Mouse (Mus musculus) ES-Bruce4 (cell line): ENCODE measurements at regions not wholly inside any gene's neighbourhood (a gene's known extent, or its start where the extent isn't known, plus 50 kb on each side); places are given as distances from the start of the nearest gene placed in this dataset.

Experiments
- CTCF ChIP-seq: IDR thresholded peaks from one replicate; pipeline ENCODE4 v1.8.1; 2011; ENCODE audit warnings: low read depth, low read length
- POLR2A ChIP-seq: IDR thresholded peaks from one replicate; pipeline ENCODE4 v1.8.1; 2011; ENCODE audit warnings: low read length; ENCODE audit not compliant: insufficient read depth

DNA sequence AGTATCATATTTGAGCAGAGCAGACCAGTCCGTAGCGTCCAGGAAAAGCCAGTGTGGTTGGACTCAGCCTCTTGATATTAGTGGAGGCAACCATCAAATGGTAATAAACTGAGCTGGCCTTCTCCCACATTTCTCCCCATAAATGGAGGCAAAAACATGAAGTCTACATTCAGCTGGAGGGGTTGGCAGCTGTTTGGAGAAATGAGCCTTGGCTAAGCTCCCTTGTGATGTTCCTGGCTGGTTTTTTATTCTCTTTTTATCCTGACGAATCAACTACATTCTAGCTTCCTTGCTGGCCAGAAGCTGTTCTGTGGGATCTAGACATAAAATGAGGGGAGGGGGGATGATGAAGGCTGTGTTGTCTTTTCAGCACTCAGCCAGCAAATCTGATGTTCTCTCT is 57.6 kb upstream of the Plcl2 start:
- TF ChIP-seq CTCF (no peak), POLR2A (no peak)
